Mouse (Mus musculus): ENCODE measurements around the gene Mgea5. TPM values are rescaled to one million over a fixed set of nuclear protein-coding genes. Genes with fewer than 3 reads are reported as not detected.

The Mgea5 gene
- polyA plus RNA-seq, 1 experiment from 2014 or later: 36.4 TPM

Other genes with a start within 250 kb of the Mgea5 start
- gene Poll, start 223.3 kb downstream of the Mgea5 start, polyA plus RNA-seq (2015; fragmentation: Nextera tagmentation; extraction: Ambion mirVana): 13.3 and 14.0 TPM in 2 replicates
- 36.2 and 38.2 TPM in 2 replicates for gene Gm17018, start 223.2 kb downstream of the Mgea5 start, polyA plus RNA-seq (2015; fragmentation: Nextera tagmentation; extraction: Ambion mirVana)
- 1.9 and 3.6 TPM in 2 replicates for gene Fbxw4, start 123.5 kb downstream of the Mgea5 start, polyA plus RNA-seq (2015; fragmentation: Nextera tagmentation; extraction: Ambion mirVana)
- not detected in 2 replicates for gene Fgf8, start 40.9 kb downstream of the Mgea5 start, polyA plus RNA-seq (2015; fragmentation: Nextera tagmentation; extraction: Ambion mirVana)
- gene Npm3, start 34.2 kb downstream of the Mgea5 start, polyA plus RNA-seq (2015; fragmentation: Nextera tagmentation; extraction: Ambion mirVana): 13.4 and 14.7 TPM in 2 replicates
- gene Kcnip2, start 32.2 kb upstream of the Mgea5 start, polyA plus RNA-seq (2015; fragmentation: Nextera tagmentation; extraction: Ambion mirVana): 1.6 and 1.8 TPM in 2 replicates
- 15.5 and 16.5 TPM in 2 replicates for gene Armh3, start 214.7 kb upstream of the Mgea5 start, polyA plus RNA-seq (2015; fragmentation: Nextera tagmentation; extraction: Ambion mirVana)
- gene Hps6, start 219.7 kb upstream of the Mgea5 start, polyA plus RNA-seq (2015; fragmentation: Nextera tagmentation; extraction: Ambion mirVana): 8.8 and 9.5 TPM in 2 replicates